ENCODE assay signal across 9 mouse cellular contexts in the genomic region with DNA sequence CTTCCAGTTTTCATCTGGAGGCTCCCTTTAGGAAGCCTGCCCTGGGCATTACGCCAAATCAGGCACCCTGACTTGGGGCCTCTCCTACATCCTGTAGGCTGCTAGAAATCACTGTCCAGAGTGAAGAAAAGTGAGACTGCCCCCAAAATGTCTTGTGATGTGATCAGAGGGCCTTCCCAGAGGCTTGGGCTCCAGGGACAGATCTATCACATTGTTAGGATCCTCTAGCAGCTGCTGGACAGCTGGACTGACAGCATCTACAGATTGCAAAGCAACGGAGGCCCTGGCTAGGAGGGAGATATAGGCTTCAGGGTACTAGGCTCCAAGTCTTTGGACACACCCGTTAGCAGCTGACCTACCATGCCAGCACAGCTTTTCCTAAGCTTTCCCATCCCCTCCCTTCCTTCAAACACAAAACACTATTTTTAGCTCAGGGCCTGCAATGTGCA. TPM values are rescaled to one million over a fixed set of nuclear protein-coding genes. Genes with fewer than 3 reads are reported as not detected.
DNase-seq lines count a peak whose midpoint lies in the region; ATAC-seq and TF ChIP-seq lines count a peak whose summit lies in the region.
"Had no signal": no experiment of that assay in that cellular context is flagged by ENCODE, and none has a peak within 500 bp of the region (broad histone marks: within the 10 kb centered on the region; RNA-seq: fewer than 3 reads in every experiment).

No protein-coding gene starts in this region.

- H3K27ac ChIP-seq in layer of hippocampus, adult 2 months, result peak overlapping the region; percentile 71
- H3K27ac ChIP-seq in hindbrain, postnatal 0 days, result peak overlapping the region; percentile 45; the same call in 1 of the 2 replicates
- H3K27ac ChIP-seq in neural tube, embryonic 15.5 days (replicated peaks), result 0 out of 2 replicates have a peak overlapping the region, but pooled peaks have one; percentile 48

- H3K4me1 ChIP-seq in hindbrain, postnatal 0 days (ENCODE audit: insufficient read depth, low read length), result peaks cover 7% of the 10 kb centered on the region; the same call in 1 of the 2 replicates
- peaks cover 35% of the 10 kb centered on the region for H3K4me1 ChIP-seq in neural tube, embryonic 15.5 days

- H3K4me2 ChIP-seq in hindbrain, postnatal 0 days (ENCODE audit: low read depth, low read length), result no peak overlapping the region
- no peak overlapping the region for H3K4me2 ChIP-seq in neural tube, embryonic 15.5 days

- H3K36me3 ChIP-seq in hindbrain, postnatal 0 days (ENCODE audit: insufficient read depth, low read length), result peaks cover 72% of the 10 kb centered on the region
- H3K36me3 ChIP-seq in neural tube, embryonic 15.5 days, result peaks cover 83% of the 10 kb centered on the region

- H3K27me3 ChIP-seq in hindbrain, postnatal 0 days (ENCODE audit: insufficient read depth, low read length), result no peaks in the 10 kb centered on the region
- no peaks in the 10 kb centered on the region for H3K27me3 ChIP-seq in neural tube, embryonic 15.5 days (replicated peaks)

- 65% methylated on average over 3 of the region's 3 CpGs for WGBS in hindbrain, postnatal 0 days
- WGBS in neural tube, embryonic 15.5 days, result 79% methylated on average over 3 of the region's 3 CpGs

- ATAC-seq in hindbrain, postnatal 0 days, result peak; percentile 17; the same call in 1 of the 2 replicates
- 0 out of 2 replicates have a peak, but pooled peaks have one; percentile 12 for ATAC-seq in neural tube, embryonic 15.5 days (ENCODE audit: low FRiP score)

- DNase-seq in layer of hippocampus, adult 2 months (ENCODE audit: low spot score in 2 of 2), result no peak
- DNase-seq in layer of hippocampus, postnatal 36 days, result no peak
- peak; percentile 37 to 51 for DNase-seq in heart, adult 9 months (ENCODE audit: low spot score in 2 of 2)
- DNase-seq in hindbrain, postnatal 0 days (ENCODE audit: low spot score), result peak; percentile 15
- no peak for DNase-seq in urinary bladder, adult 2 months (ENCODE audit: low spot score)
- no peak for DNase-seq in urinary bladder, postnatal 25 days (ENCODE audit: low spot score)
- DNase-seq: cerebellum, adult 11 months; gastrocnemius, postnatal 36 days had no signal

- no peak overlapping the region for H3K9ac ChIP-seq in hindbrain, postnatal 0 days (replicated peaks; ENCODE audit: low read length)
- H3K9ac ChIP-seq in neural tube, embryonic 15.5 days (replicated peaks), result no peak overlapping the region

- no peak overlapping the region for H3K4me3 ChIP-seq in layer of hippocampus, adult 2 months
- no peak overlapping the region for H3K4me3 ChIP-seq in hindbrain, postnatal 0 days (ENCODE audit: low read length)
- H3K4me3 ChIP-seq in neural tube, embryonic 15.5 days (replicated peaks), result no peak overlapping the region

- TF ChIP-seq CTCF in layer of hippocampus, adult 2 months (conservative IDR thresholded peaks at IDR 0.05), result no peak
- no peak for TF ChIP-seq CTCF in hindbrain, postnatal 0 days (IDR thresholded peaks at IDR 0.05; ENCODE audit: low read depth)

- H3K9me3 ChIP-seq in hindbrain, postnatal 0 days (ENCODE audit: low read length), result no peaks in the 10 kb centered on the region
- no peaks in the 10 kb centered on the region for H3K9me3 ChIP-seq in neural tube, embryonic 15.5 days (replicated peaks)

RNA-seq across cellular contexts. Expression of a gene that starts 13.5 kb away (rescaled TPM):
- total RNA-seq in layer of hippocampus, adult 2 months (2021), result 100 to 1,000 TPM; 203 to 212 TPM
- 100 to 1,000 TPM; 200 to 210 TPM for total RNA-seq in layer of hippocampus, postnatal 36 days (2021)
- total RNA-seq in hindbrain, postnatal 0 days (2014; rRNA removed), result 245 and 258 TPM in 2 replicates
- 174 TPM in 2 replicates for polyA plus RNA-seq in hindbrain, postnatal 0 days (2015; fragmentation: Nextera tagmentation; extraction: Ambion mirVana)
- 170 and 202 TPM in 2 replicates for polyA plus RNA-seq in neural tube, embryonic 15.5 days (2015; fragmentation: Nextera tagmentation; extraction: Ambion mirVana)
- polyA plus RNA-seq in urinary bladder, adult 2 months (2012; rRNA removed), result 279 and 284 TPM in 2 replicates

RNA-seq across cellular contexts. Expression of a gene that starts 46.5 kb away (rescaled TPM):
- total RNA-seq in layer of hippocampus, adult 2 months (2021), result 1 to 10 TPM; 3.2 to 4.2 TPM
- total RNA-seq in layer of hippocampus, postnatal 36 days (2021), result 1 to 10 TPM; 2.7 to 3.8 TPM
- total RNA-seq in hindbrain, postnatal 0 days (2014; rRNA removed), result 0.86 and 1.7 TPM in 2 replicates
- polyA plus RNA-seq in hindbrain, postnatal 0 days (2015; fragmentation: Nextera tagmentation; extraction: Ambion mirVana), result 0.52 and 1.0 TPM in 2 replicates
- polyA plus RNA-seq in neural tube, embryonic 15.5 days (2015; fragmentation: Nextera tagmentation; extraction: Ambion mirVana), result 0.44 and 0.95 TPM in 2 replicates
- polyA plus RNA-seq in urinary bladder, adult 2 months (2012; rRNA removed), result 3.3 and 3.7 TPM in 2 replicates

Comparison
In these comparisons a context has a peak if more than half of its experiments do, and no peak if none do; other contexts are left out.
1. DNase-seq: peak in heart, adult 9 months (2 of 2) and hindbrain, postnatal 0 days (single experiment); none in layer of hippocampus, adult 2 months (0 of 2), layer of hippocampus, postnatal 36 days (0 of 2), urinary bladder, adult 2 months (single experiment) and urinary bladder, postnatal 25 days (single experiment).
2. Peak in every context shown above with its lines, with median percentiles within 50 percentile points of each other: H3K27ac ChIP-seq.